Mouse (Mus musculus): ENCODE data around the gene Nod2. TPM values are rescaled to one million over a fixed set of nuclear protein-coding genes. Genes with fewer than 3 reads are reported as not detected.
A peak's percentile ranks its signal among the peaks of the same experiment; 100 is the strongest.

Nod2 gene
- 0.38 and 0.61 TPM in 2 replicates for total RNA-seq (2021)
- long read RNA-seq: 0 reads

DNA sequence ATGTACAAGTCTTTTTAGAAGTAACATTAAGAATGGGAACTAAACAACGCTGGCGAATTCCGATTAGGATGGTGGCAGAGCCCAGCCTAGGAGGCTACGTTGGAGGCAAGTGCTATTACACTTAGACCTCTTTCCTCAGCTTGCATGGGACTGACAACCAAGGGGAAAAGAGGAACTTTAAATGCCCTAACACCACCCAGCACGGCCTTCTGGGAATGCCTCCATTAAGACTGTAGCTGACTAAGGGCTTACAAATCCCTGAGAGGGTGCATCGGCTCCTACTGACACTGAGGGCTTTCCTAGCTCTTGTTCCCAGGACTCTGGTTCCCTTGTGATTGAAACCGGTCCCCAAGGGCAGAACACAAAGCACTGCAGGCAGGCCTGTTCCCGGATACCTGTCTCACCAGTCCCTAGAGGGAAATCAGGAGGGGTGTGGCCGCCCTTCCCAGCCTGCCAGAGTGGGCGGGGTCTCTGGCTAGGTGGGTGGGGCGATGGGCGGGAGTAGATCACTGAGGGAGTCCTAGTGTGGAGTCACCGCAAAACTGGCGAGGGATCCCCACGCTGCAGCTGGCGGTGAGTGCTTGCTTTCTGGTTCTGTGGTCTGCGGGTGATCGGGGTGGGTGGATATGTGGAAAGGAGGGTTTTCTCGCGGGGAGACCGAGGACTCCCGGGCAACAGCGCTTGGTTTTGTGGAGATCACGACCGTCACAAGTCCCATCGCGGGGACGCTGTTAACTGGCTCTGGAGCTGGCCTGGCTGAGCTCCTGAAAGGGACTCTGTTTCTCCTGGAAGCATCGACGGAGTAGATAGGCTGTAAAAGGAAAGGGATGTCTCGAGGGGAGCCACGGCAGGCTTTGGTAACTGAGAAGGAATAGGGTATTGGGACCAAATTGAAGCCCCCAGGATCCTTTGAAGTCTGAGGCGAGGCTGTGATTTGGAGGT lies at the start of gene Nod2:
Gene Nod2, plus strand, starts transcription at position 479 of the 942 bp plus-strand sequence.
- peak; percentile 87 for DNase-seq

DNA sequence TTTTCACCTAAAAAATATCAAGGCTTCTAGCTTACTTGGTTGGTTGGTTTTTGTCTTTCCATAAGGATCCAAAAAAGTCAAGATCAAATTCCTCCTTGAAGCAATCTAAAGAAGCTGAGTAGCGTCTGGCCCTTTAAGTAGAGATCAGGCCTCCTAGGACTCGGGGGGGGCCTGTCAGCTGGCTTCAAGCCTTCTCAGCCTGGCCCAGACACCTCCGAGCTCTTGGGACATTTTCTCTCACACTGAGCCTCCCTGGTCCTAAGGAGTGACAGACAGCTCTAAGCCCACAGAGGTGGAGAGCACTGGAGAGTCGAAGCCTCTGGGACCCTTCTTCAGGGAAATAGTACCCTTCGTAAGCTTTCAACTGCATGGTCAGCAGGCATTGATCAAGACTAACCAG lies 48.5 kb upstream of the Nod2 start:
- DNase-seq: no peak

DNA sequence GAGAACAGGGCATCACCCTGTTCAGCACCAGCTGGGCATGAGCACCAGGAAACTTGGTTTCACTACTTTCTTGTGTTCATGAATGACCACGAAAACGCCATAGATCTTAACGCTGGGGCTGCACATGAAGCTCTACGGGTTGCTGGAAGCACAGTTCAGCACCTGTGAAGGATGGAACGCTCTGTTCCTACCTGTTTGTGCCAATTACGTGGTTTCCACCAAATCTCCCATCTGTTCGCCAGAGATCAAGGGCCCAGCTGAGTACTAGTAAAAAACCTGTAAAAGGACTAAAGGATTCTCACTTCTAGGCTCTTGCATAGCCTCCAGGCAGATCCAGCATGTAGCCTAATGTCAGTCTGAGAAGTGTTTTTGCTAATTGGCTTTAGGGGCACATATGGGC lies 47.6 kb upstream of the Nod2 start:
- DNase-seq: no peak

DNA sequence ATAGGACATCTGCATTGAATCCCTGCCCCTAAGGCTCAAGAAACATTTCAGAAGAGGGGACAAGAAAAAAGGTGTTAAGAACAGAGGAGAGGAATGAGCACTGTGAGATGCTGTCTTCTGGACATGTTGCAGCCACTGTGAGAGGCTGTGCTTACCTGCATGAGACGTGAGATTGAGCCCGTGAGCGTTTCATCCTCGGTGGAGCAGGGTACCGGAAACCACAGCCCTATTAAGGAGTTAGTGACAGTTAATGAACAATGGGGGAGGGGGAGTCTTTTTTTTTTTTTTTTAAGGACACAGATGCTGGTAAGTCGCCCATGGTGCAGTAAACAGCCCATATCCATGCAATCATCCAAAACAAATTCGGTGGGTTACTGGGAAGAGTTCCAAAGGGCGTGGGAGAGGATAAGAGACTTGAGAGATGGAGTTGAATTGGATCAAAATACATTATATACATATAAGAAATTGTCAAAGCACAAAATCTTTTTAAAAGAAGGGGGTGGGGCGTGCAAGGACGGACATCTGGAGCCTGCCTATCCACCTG lies 43.6 kb upstream of the Nod2 start:
- no peak for DNase-seq

DNA sequence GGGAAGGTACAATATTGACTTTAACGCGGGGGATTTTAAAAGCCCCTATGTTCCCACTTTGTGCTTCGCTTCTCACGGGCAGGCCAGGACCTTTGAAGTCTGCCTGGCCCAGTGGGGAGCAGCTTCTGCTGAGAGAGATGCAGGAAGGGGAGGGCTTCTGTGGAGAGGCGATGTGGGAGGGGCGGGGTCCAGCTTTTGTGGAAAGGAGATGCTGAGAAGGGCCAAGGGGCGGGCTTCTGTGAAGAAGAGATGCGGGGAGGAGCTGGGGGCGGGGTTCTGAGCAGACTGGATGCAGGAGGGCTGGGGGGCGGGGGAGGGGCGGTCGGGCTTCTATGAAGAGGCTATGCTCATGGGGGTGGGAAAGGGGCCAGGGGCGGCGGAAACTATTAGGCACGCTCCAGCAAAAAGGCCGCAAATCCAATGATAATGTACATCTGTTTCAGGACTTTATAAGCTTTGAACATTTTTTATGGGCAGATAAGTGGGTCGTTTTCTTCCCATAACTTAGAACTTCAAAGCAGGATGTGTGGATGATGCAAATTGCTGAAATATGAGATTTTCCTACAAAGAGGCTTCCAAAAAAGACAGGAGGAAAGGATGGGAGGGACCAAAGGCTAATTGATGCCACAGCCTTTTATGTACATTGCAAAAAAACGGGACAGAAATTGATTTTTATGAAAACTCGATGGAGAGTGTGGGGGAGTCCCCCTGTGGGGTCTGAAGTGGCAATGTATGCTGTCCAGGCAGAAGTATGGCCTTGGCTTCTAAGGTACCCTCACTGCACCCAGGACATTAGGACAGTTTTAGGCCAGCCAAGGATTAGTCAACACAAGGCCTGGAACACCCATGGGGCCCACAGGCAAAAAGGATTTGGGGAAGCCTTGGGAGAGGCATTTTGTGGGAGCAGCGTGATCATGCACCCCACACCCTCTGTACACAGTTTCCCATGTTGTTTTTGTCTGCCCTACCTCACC lies 42.8 kb upstream of the Nod2 start:
- DNase-seq: peak; percentile 56

DNA sequence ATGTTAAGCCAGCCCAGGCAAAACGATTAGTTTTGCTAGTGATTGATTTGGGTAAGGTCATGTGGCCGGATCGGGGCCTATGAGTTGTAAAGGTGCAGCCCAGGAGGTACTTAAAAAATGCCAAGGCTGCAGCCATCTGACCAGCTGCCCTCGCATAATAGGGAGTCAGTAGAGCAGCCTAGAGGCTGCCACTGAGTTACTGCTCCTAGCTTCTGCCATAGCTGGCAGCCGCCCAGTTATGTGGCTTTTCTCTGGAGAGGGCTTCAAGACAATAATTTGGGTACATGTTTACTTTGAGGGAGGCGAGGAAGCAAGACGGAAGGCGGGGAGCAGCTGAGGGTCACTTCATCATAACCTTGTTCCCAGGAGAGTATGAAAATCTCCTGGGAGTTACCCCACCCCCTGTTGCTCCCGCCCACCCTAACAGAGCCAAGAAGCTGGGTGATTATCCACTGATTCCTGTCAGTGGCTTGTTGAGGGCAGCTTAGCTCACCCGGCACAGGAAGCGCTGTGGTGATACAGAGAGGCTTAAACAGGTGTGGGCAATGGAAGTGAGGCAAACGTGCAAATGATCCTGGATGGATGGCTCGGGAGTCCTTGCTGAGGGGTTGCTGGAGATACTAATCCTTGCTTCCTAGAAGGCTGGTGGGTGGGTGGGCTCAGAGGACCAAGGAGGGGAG lies 41.6 kb upstream of the Nod2 start:
- peak; percentile 41 for DNase-seq

DNA sequence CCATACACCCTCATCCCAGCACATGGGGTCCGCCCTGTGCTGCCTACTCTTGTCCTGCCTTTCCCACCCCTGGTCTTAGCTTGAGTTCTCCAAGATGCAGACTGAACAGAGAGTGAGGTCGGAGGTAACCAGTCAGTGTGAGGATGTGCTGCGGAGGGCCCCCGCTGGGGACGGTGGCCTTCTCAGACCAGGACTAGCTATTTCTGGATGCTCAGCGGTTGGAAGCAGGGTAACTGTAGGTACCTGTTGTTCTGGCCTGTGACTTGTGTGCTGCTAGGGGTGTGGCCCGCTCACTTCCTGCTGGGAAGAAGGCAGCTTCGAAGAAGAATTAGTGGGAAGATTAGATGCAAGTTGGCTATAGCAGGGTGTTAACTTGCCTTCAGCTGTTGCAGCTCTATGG lies 38.1 kb upstream of the Nod2 start:
- no peak for DNase-seq

DNA sequence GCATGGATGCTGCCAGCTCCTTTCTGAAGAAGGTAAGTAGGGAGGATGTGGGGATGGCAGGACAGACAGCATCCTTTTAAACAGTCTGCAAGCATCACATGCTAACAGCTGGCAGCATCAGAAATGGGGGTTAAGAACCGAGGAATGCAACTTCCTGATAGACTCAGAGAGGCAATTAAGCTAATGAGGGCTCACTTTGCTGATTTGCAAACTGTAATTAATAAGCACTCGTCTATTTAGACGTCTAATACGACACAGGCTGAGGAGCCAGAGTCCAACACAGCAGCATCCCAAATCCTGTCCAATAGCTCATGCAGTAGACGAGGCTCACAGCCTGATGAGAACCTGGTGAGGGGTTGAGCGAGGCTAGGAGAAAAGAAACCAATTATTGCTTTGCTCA lies 36.8 kb upstream of the Nod2 start:
- no peak for DNase-seq

DNA sequence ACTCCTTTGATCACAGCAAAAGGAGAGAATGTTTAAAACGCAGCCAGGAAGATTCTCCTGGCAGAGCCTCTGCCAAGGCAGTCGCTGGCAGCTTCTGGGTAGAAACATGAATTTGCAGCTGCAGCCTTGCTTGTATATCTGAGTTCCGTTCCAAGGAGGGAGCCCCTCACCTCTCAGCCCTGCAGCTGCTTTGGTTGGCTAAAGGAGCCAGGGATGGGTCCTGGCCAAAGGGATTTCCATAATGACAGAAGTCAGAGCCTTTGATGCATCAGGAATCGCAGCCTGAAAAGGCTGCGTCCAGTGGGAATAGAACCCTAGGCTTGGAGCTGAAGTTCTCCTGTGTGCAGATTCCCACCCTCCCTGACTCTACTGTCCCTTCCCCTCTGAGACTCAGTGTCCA lies 32.1 kb upstream of the Nod2 start:
- no peak for DNase-seq

DNA sequence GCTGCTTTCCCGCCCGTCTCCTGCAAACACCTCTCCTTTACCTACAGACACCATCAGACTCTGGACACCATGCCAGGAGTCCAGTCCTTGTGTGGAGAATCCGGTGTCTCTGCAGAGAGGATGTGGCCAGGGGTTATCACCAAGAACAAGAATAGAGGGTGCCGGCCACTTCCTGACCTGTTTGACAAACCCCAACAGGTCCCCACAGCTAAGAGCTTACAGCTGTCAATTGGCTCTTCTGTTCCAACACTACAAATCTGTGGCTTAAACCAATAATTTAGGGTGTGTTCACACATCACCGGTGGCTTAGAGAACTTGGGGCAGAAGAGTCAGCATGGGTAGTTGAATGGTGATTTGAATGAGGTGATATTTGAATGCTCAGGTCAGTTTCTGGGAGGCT lies 28.5 kb upstream of the Nod2 start:
- no peak for DNase-seq

DNA sequence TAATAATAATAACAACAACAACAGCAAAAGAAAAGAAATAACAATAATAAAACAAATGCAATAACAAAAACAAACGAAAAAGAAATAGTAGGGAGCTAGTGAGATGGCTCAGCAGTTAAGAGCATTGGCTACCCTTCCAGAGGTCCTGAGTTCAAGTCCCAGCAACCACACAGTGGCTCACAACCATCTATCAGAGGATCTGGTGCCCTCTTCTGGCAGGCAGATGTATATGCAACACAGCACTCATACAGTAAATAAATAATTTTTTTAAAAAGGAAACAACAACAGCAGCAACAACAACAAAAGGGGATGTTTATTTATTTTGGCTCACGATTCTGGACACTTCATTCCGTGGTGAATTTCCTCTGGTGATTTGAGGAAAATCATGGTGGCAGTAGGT lies 27.6 kb upstream of the Nod2 start:
- DNase-seq: peak; percentile 21

DNA sequence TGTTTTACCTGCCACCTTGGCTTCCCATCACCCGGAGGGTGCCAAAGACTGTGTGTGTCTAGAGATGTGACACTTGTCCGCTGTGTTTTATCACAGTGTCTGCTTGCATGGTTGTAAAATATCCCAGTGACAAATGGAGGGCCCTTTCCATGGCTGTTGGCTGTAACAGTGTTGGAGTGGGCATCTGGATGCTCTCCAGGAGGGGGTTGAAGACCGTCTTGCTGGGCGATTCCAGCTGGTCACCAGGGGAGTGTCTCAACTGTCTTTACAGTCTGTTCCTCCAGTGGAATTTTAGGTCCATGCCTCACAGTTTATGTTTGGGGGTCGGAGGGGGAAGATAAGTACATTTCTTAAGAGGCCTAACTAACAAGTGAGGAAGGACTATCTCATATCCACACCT lies 26.2 kb upstream of the Nod2 start:
- no peak for DNase-seq

DNA sequence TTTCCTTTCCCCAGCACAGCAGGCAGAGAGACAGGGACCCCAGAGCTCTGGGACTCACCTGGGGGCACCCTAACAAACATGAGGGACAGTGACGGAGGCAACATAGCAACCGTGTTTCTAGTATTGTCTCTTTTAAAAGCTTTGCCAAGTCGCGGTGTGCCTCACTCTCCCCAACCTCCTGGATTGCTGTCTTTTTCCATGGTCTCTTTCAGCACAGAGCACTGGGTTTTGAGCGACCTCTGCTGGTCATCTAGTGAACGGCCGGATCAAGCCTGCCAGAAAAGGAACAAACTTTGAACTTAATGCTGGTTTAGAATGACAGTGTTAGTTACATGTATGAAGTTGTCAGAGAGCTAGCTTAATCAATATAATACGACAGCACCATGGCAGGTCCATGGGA lies 25.7 kb upstream of the Nod2 start:
- DNase-seq: peak; percentile 72

DNA sequence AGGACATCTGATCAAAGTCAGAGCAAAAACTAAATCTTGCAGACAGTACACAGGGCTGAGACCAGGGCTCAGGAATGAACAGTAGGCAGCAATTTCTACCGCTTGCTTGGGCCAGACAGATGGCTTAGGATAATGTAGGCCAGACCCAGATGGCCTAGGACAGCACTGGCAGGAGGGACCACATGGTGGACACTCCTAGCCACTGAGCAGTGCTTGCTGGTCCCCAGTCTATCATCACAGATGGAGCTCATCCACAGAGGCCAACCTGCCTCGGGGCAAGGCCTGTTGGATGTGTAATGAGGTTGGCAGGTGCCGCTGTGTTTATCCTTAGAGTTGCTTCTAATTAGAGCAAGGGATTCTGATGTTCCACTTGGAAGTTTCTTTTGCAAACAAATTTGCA lies 23.8 kb upstream of the Nod2 start:
- no peak for DNase-seq

DNA sequence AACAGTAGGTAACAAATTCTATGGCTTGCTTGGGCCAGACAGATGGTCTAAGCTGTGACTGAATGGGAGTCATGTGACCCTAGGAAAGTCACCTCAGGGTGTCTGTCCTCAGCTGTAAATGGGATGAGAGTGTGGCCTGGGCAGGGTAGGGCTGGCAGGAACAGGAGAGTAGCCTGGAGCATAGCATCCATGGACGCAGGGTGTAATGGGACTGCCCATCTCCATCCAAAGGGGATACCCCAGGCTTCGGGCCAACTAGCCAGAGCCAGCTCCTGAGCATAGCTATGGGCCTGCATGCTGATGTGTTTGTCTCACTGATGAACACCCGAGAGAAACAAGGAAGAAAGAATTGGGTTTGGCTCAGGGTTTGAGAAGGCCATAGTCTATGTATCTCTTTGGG lies 22.8 kb upstream of the Nod2 start:
- DNase-seq: no peak

DNA sequence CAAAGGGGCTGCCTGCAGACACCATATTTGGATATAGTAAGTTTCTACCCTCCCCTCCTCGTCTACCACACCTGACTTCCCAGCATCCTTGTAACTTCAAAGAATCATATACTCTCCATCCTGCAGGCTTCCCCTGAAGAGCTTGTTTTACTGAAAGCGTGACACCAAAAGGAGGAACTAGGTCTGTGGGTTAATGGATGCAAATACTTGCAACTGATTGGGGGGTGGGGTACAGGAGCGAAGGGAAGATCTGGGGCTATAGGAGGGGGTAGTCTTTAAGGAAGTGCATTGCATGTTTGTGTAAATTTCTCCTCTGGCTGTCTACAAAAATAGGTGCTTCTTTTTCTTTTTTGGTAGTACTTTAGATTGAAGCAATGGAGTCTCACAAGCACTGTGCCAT lies 20.7 kb upstream of the Nod2 start:
- no peak for DNase-seq

DNA sequence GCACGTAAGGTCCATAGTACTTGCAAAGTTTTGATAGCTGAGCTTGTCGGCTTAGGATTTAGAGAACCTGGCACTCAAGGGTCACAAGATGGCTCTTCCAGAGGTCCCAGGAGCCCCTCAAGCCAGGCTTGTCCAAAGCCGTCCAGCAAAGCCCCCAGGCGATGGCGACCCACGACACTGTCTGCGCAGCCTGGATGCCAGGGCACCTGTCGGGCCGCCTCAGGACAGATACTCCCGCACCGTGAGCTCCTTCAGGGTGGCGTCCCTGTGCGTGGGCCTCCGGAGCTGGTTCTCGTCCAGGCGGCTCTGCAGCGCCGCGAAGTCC lies 20.2 kb upstream of the Nod2 start:
- no peak for DNase-seq

DNA sequence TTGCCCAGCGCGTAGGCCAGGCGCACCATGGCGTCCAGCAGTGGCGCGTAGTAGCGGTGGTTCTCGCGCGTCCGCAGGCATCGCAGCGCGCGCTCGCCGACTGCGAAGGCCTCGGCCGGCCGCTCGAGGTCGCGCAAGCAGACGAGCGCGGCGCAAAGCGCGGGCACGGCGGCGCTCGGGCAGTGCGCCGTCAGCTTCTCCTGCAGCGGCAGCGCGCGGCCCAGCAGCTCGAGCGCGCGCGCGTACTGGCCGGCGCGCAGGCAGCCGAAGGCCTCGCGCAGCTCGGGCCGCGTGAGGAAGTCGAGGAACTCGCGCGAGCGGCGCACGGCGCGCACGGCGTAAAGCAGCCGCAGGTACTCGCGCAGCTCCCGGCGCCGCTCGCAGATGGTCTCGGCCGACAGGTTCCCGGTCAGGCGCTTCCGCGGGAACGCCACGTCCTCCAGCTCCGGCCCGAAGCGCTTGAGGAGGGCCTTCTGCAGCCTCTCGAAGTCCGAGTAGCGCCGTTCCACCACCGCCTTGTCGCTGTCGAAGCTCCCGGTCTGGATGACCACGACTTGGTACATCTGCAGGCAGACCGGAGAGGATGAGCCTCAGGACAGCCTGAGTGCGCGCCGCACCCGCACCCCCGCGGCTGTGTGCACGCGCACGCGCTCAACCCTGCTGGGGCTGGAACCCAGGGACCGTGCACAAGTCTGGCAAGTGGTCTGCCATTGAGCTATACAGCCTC lies 19.7 kb upstream of the Nod2 start:
- peak; percentile 79 for DNase-seq

DNA sequence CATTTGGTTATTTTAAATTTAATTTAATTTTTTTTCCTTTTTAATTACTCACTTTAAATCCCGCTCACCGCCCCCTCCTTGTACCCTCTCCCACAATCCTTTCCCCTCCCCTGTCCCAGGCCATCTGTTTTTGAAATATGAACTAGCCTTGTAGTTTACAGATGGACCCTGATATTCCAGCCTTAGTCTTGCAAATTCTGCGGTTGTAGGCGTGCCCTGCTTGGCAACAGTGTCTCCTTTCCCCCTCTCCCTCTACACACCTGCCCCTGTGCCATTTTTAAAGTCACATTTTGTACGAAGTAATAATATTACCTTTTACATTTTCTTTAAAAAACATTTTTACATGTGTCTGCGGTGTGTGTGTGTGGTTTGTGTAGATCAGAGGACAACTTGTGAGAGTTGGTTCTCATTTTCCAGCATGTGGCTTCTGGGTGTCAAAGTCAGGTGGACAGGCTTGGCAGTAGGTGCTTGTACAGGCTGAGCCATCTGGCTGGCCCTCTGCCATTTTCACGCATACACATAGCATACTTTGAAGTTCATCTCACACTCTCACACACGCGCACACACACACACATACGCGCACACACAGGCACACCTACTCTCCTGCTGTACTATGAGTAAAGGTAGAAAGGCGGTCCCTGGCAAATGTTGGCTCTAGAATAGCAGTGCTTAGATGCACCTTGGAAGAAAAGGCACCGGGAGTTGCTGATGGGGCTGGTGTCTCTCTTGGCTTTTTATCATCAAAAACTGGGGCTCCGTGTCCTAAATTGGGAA lies 18.9 kb upstream of the Nod2 start:
- no peak for DNase-seq

DNA sequence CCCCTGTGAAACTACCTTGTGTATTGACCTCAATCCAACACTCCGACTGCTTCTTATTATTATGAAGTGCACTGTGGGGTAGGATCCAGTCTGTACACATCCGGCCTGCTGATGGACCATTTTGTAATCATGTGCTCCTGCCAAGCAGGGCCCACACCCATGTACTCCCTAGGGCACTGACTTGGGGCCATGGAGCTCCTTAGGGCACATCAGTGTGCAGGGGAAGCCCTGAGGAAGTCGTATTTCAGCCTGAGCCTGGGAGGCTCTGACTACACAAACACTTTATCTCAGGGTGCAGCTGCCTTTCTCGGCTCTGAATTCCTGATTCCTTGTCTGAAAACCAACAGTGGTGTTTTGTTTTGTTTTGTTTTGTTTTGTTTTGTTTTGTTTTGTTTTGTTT lies 16.9 kb upstream of the Nod2 start:
- DNase-seq: no peak

DNA sequence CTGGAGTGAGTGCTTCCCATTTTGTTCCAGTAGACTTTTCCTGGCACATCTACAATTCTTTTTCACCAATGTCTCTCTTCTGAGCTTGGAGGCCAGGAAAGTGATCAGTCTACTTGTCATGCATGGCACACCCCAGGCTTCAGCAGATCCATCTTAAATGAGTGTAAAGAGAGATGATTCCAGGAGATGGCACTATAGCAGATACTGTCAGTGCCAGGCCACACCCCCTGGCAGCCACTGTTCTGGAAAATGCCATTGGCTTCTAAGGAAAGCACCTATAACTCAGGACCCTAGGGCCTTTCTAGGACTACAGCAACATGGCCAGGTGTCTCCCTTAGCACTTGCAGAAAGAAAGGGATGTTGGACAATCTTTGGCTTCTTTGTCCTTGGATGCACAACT lies 16.0 kb upstream of the Nod2 start:
- peak; percentile 38 for DNase-seq

All from adrenal gland, postnatal 25 days (tissue).